Mouse (Mus musculus): ENCODE measurements at regions not wholly inside any gene's neighbourhood (a gene's known extent, or its start where the extent isn't known, plus 50 kb on each side); places are given as distances from the start of the nearest gene placed in this dataset.

- TF ChIP-seq POLR2A (IDR thresholded peaks at IDR 0.05; ENCODE audit: insufficient read depth, low read depth, low read length) (no peak), EP300 (IDR thresholded peaks at IDR 0.05; ENCODE audit: insufficient read depth, low read depth, low read length) (no peak)
Measured at GRCm38 (mm10) chr12:32454794-32455193, 76.3 kb downstream of the Ccdc71l start.

All from heart, adult 2 months (tissue).